Mouse (Mus musculus) testis, adult 2 months (tissue): Measurements from ENCODE around the gene Tbck. TPM values are rescaled to one million over a fixed set of nuclear protein-coding genes. Genes with fewer than 3 reads are reported as not detected.

Experiments used
- H3K27ac ChIP-seq: fragments of 200-500 bp; 2 replicates; pipeline ENCODE4 v1.5.1; 2012; ENCODE audit warnings: low read depth, low read length; ENCODE audit not compliant: control insufficient read depth, insufficient read depth
- H3K27me3 ChIP-seq: fragments of 200-500 bp; 2 replicates; pipeline ENCODE4 v1.6.1; 2012; ENCODE audit warnings: mild to moderate bottlenecking, low read length, moderate library complexity; ENCODE audit not compliant: control insufficient read depth, insufficient read depth
- H3K36me3 ChIP-seq: fragments of 200-500 bp; 2 replicates; pipeline ENCODE4 v1.6.1; 2012; ENCODE audit warnings: mild to moderate bottlenecking, low read length; ENCODE audit not compliant: control insufficient read depth, insufficient read depth
- H3K4me1 ChIP-seq: fragments of 200-500 bp; 2 replicates; pipeline ENCODE4 v1.6.1; 2012; ENCODE audit warnings: low read length; ENCODE audit not compliant: control insufficient read depth, insufficient read depth
- H3K4me3 ChIP-seq: fragments of 200-500 bp; 2 replicates; pipeline ENCODE4 v1.5.1; 2012; ENCODE audit warnings: low read depth, mild to moderate bottlenecking, low read length, moderate library complexity, mixed read lengths; ENCODE audit not compliant: control insufficient read depth
- CTCF ChIP-seq: fragments of 200-500 bp; IDR thresholded peaks from 2 replicates; pipeline ENCODE4 v1.5.1; 2012; ENCODE audit warnings: low read depth, mild to moderate bottlenecking, inconsistent platforms, low read length, moderate library complexity; ENCODE audit not compliant: control insufficient read depth, insufficient read depth, insufficient replicate concordance
- POLR2A ChIP-seq: fragments of 200-500 bp; IDR thresholded peaks from 2 replicates; pipeline ENCODE4 v1.6.1; 2012; ENCODE audit warnings: low read depth, mild to moderate bottlenecking, inconsistent platforms, low read length, moderate library complexity; ENCODE audit not compliant: control insufficient read depth
- polyA plus RNA-seq: library from polyadenylated mRNA; depleted of rRNA; stranded (reverse); fragments of >200 nt; gene quantifications from 2 replicates; pipeline ENCODE4 v1.2.3, GENCODE M21; 2012

Gene Tbck
- polyA plus RNA-seq, 1 experiment, result 2.3 TPM

DNA sequence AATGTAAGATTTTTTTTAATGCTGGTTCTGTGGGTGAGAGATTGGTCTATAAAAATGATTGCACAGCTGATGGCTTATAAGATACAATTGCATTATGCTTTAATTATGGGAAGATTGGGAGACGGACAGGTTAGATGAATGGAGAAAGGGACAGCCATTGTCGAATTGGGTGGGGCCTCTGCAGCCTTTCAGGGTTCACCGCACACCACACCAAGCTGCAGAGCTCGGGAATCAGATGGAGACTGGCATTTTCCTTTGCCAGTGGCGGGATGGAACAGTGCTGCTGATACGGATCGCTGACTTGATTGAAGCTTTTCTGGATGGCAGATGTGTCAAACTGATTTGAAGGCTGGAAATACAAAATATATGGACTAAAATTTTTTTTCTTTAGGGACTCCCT, 88.1 kb downstream of the Tbck start:
- H3K4me1 ChIP-seq, result no peaks in the 10 kb centered on the region
- TF ChIP-seq CTCF, result no peak
- no peak for TF ChIP-seq POLR2A
- no peak overlapping the region for H3K27ac ChIP-seq
- H3K36me3 ChIP-seq, result no peaks in the 10 kb centered on the region
- no peaks in the 10 kb centered on the region for H3K27me3 ChIP-seq
- no peak overlapping the region for H3K4me3 ChIP-seq

DNA sequence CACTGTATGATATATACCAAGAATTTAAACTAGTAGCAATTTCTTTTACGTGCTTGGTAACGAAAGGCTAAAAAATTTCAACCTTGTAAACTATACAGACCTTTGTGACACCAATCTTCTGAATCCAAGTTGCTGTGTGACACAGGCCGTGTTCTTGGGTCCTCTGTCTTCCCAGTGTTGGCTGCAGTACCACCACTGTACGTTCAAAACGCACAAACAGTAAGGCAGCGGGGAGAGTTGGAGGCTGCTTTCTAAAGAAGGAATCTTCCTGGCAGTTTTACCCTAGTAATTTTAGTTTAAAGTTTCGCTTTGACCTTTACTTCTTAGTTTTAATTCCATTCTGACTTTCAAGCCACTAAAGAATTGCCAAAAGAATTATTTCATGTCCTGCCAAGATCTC, 92.7 kb downstream of the Tbck start:
- no peak for TF ChIP-seq POLR2A
- TF ChIP-seq CTCF, result no peak
- H3K4me3 ChIP-seq, result no peak overlapping the region
- H3K27me3 ChIP-seq, result no peaks in the 10 kb centered on the region
- H3K27ac ChIP-seq, result no peak overlapping the region
- no peaks in the 10 kb centered on the region for H3K4me1 ChIP-seq
- no peaks in the 10 kb centered on the region for H3K36me3 ChIP-seq

DNA sequence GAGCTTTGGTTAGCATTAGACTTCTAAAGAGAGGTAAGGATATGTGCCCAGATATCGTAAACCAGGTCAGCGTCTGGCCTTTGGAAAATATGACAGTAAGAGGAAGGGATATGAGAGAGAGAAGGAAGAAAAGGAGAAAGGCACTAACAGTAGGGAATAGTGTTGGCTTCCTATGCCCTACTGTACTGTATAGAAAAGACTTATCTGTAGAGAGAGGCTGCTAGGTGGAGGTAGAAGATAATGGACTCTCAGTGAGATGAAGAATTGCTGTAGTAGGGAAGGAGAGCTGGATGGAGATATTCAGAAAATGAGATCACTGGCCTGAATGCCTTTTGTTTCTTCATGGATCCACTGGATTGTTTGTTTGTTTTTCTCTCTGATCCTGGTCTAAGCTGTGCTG, 97.2 kb downstream of the Tbck start:
- no peak overlapping the region for H3K4me3 ChIP-seq
- TF ChIP-seq POLR2A, result no peak
- no peak for TF ChIP-seq CTCF
- no peak overlapping the region for H3K27ac ChIP-seq
- H3K36me3 ChIP-seq, result no peaks in the 10 kb centered on the region
- H3K27me3 ChIP-seq, result no peaks in the 10 kb centered on the region
- H3K4me1 ChIP-seq, result no peaks in the 10 kb centered on the region

DNA sequence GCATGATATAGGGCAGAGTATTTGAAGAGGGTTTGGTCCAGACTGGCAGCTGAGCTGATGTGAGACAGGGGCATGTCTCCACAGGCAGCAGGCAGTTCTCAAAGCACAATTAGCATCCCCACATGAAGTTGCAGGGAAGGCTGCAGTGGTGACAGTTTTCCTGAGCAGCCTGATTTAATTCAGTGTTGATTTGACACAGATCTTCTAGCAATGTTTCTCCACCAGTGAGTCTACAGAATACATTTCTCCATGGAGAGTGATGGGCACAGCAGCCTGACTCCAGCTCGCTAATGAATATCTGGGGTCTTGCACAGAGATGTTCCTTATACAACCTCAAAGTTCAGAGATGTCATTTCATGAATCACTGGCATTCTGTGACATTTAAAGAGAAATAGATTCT, 99.1 kb downstream of the Tbck start:
- Histone ChIP-seq H3K27ac (no peak overlapping the region), H3K27me3 (no peaks in the 10 kb centered on the region), H3K4me1 (no peaks in the 10 kb centered on the region), H3K36me3 (no peaks in the 10 kb centered on the region), H3K4me3 (no peak overlapping the region)
- TF ChIP-seq POLR2A (no peak), CTCF (no peak)

DNA sequence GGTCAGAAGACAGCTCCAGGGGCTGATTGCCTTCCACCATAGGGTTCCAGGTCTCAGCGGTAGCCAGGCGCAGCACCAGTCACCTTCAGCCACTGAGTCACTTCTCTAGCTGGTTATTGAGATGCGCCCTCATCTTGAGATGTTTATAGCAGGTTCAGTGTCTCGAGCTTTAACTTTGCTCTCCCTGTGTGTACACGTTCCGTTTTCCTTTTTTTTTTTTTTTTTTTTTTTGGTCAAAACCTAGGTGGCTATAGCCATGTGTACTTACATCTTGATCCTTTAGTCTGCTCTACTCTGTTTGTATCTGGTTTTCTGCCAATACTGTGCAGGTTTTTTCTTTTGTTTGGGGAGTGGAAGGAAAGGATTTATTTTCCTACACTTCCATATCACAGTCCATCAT, 100.8 kb downstream of the Tbck start:
- no peak overlapping the region for H3K4me3 ChIP-seq
- TF ChIP-seq POLR2A (no peak), CTCF (no peak)
- no peaks in the 10 kb centered on the region for H3K36me3 ChIP-seq
- H3K27ac ChIP-seq, result no peak overlapping the region
- no peaks in the 10 kb centered on the region for H3K4me1 ChIP-seq
- H3K27me3 ChIP-seq, result no peaks in the 10 kb centered on the region

DNA sequence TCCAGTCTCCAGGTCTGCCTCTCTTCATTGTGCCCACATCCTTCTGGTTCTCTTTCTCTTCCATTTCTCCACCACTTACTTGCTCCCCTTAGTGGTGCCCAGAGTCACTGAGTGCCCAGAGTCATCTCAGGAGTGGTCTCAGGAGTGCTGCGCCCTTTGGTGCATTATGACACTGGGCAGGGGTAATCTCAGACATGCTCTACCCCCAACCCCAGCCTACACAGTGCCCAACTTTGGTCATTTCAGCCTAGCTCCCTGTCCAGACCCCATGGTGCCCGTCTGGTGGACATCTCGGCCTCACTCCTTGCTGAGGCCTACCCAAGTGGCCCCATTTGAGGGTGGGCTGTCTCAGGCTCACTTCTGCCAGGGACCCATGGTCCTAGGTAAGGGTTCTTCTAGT, 102.7 kb downstream of the Tbck start:
- TF ChIP-seq POLR2A (no peak), CTCF (no peak)
- no peaks in the 10 kb centered on the region for H3K36me3 ChIP-seq
- no peaks in the 10 kb centered on the region for H3K4me1 ChIP-seq
- no peaks in the 10 kb centered on the region for H3K27me3 ChIP-seq
- H3K27ac ChIP-seq, result no peak overlapping the region
- no peak overlapping the region for H3K4me3 ChIP-seq

DNA sequence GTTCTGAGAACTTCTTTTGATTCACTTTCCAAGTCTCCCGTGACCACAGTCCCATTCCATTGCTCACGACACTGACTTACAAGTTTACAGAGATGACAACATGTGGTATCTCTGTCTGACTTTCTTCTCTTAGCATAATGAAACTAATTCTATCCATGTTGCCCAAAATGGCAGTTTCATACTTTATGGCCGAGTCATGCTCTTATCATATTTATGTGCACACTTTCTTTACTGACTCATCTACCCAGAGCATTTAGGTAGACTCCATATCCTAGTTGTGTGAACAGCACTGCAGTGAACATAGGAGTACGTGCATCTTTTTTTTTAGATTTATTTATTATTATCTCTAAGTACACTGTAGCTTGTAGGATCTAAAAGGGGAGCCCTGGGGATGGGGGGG, 103.8 kb downstream of the Tbck start:
- H3K4me3 ChIP-seq, result no peak overlapping the region
- no peaks in the 10 kb centered on the region for H3K4me1 ChIP-seq
- no peak overlapping the region for H3K27ac ChIP-seq
- no peaks in the 10 kb centered on the region for H3K27me3 ChIP-seq
- TF ChIP-seq POLR2A (no peak), CTCF (no peak)
- H3K36me3 ChIP-seq, result no peaks in the 10 kb centered on the region

DNA sequence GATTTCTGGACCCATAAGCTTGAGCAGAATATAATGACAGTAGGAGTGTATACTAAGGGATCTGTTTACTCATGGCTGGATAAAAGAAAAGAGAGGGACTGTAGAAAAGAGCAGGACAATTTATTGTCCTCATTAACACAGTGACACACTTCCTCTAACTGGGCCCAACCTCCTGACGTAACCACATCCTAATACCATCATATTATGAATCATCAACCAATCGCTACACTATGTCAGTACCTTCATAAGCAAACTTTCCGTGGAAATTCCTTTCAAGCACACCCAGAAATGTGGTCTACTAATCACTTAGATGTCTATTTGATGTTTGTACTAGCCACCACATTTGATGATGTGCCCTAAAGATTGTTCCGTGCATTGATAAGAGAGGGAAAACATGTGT, 107.2 kb downstream of the Tbck start:
- no peak for TF ChIP-seq POLR2A
- Histone ChIP-seq H3K4me3 (no peak overlapping the region), H3K36me3 (no peaks in the 10 kb centered on the region), H3K27me3 (no peaks in the 10 kb centered on the region), H3K4me1 (no peaks in the 10 kb centered on the region), H3K27ac (no peak overlapping the region)
